Mouse (Mus musculus) testis, adult 2 months (tissue): ENCODE measurements around the gene Fap.

Source experiments
- CTCF ChIP-seq: fragments of 200-500 bp; IDR thresholded peaks from 2 replicates; pipeline ENCODE4 v1.5.1; 2012; ENCODE audit warnings: low read depth, mild to moderate bottlenecking, inconsistent platforms, low read length, moderate library complexity; ENCODE audit not compliant: control insufficient read depth, insufficient read depth, insufficient replicate concordance
- POLR2A ChIP-seq: fragments of 200-500 bp; IDR thresholded peaks from 2 replicates; pipeline ENCODE4 v1.6.1; 2012; ENCODE audit warnings: low read depth, mild to moderate bottlenecking, inconsistent platforms, low read length, moderate library complexity; ENCODE audit not compliant: control insufficient read depth

DNA sequence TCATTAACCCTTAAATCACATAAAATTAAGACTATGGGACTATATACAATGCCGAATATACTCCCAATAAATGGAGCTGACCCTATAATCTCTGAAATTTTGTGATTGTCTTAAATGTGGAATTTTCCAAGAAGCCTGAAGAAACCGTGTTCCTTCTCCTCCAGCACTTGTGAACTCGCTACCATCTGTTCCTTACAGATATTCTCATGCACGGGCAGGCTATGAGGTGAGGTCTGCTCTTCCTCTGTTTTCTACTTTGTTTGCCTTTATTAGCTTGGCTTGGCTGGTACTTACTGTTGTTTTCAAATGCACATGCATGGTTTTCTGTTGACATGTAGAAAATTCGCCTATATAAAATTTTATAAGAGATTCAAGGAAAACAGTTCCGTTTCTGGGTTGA lies 59.4 kb downstream of the Fap start:
- no peak for TF ChIP-seq POLR2A
- no peak for TF ChIP-seq CTCF
